Mouse (Mus musculus): ENCODE measurements around the gene 2510002D24Rik. TPM values are rescaled to one million over a fixed set of nuclear protein-coding genes. Genes with fewer than 3 reads are reported as not detected.
"Not testable (repeated sequence)": the region's sequence is repeated elsewhere in the genome, so short reads cannot be mapped to it uniquely, and the experiment has no call there.

Gene 2510002D24Rik
- total RNA-seq, 2 experiments from 2014 or later = 23.8 to 28.2 TPM

- DNase-seq (ENCODE audit: extremely low spot score in 1 of 2, low spot score in 1 of 2) = no peak
Measured at GRCm38 (mm10) chr16:18846301-18846820, 10.0 kb downstream of the 2510002D24Rik start.

- DNase-seq (ENCODE audit: extremely low spot score in 1 of 2, low spot score in 1 of 2) = not testable (repeated sequence)
Measured at GRCm38 (mm10) chr16:18849521-18850190, 13.3 kb downstream of the 2510002D24Rik start.

- no peak for DNase-seq (ENCODE audit: extremely low spot score in 1 of 2, low spot score in 1 of 2)
Measured at GRCm38 (mm10) chr16:18858551-18858950, 22.2 kb downstream of the 2510002D24Rik start.

- no peak for DNase-seq (ENCODE audit: extremely low spot score in 1 of 2, low spot score in 1 of 2)
Measured at GRCm38 (mm10) chr16:18860186-18860585, 23.8 kb downstream of the 2510002D24Rik start.

- not testable (repeated sequence) for DNase-seq (ENCODE audit: extremely low spot score in 1 of 2, low spot score in 1 of 2)
Measured at GRCm38 (mm10) chr16:18870495-18870894, 34.1 kb downstream of the 2510002D24Rik start.

GRCm38 (mm10) chr16:18876091-18876441, 39.7 kb downstream of the 2510002D24Rik start:
- no peak for DNase-seq (ENCODE audit: extremely low spot score in 1 of 2, low spot score in 1 of 2)

- DNase-seq (ENCODE audit: extremely low spot score in 1 of 2, low spot score in 1 of 2) = peak; percentile 88 to 97
Measured at GRCm38 (mm10) chr16:18876442-18877308, 40.3 kb downstream of the 2510002D24Rik start, which contains the start of the genes Mrpl40 and Hira. Mrpl40 (minus strand) TSS chr16:18876862. Hira (plus strand) TSS chr16:18877037.

GRCm38 (mm10) chr16:18877386-18878090, 41.2 kb downstream of the 2510002D24Rik start:
- DNase-seq (ENCODE audit: extremely low spot score in 1 of 2, low spot score in 1 of 2) = peak; percentile 25 to 55

- DNase-seq (ENCODE audit: extremely low spot score in 1 of 2, low spot score in 1 of 2) = peak in 1 of 2 experiments; percentile 8
Measured at GRCm38 (mm10) chr16:18878091-18878720, 41.8 kb downstream of the 2510002D24Rik start.

GRCm38 (mm10) chr16:18884044-18884443, 47.7 kb downstream of the 2510002D24Rik start:
- no peak for DNase-seq (ENCODE audit: extremely low spot score in 1 of 2, low spot score in 1 of 2)

Other genes starting within 250 kb of the 2510002D24Rik start
- gene Tbx1, start 245.9 kb upstream of the 2510002D24Rik start, total RNA-seq (2021) = under 1 TPM; 0.77 to 0.91 TPM
- gene Gp1bb, start 214.2 kb upstream of the 2510002D24Rik start, total RNA-seq (2021) = 1 to 10 TPM; 1.2 TPM
- 100 to 1,000 TPM; 179 to 190 TPM for gene Gm49601, start 210.2 kb upstream of the 2510002D24Rik start, total RNA-seq (2021)
- 100 to 1,000 TPM; 600 to 645 TPM for gene Sept5, start 206.6 kb upstream of the 2510002D24Rik start, total RNA-seq (2021)
- 10 to 100 TPM; 53.6 to 57.3 TPM for gene Cldn5, start 59.7 kb upstream of the 2510002D24Rik start, total RNA-seq (2021)
- 100 to 1,000 TPM; 101 to 103 TPM for gene Ufd1, start 24.8 kb upstream of the 2510002D24Rik start, total RNA-seq (2021)
- gene Cdc45, start 24.6 kb upstream of the 2510002D24Rik start, total RNA-seq (2021) = 1 to 10 TPM; 1.7 to 1.9 TPM
- 1 to 10 TPM; 7.7 to 9.8 TPM for gene Gm28539, start within 50 bp of the 2510002D24Rik start, total RNA-seq (2021)
- 10 to 100 TPM; 32.7 to 33.9 TPM for gene Mrpl40, start 40.3 kb downstream of the 2510002D24Rik start, total RNA-seq (2021)
- 10 to 100 TPM; 75.3 to 83.8 TPM for gene Hira, start 40.5 kb downstream of the 2510002D24Rik start, total RNA-seq (2021)